8 mouse cellular contexts compared by ENCODE assay signal in genomic region chr8:20122067-20122925, GRCm38 (mm10).
DNase-seq lines count a peak whose midpoint lies in the region; ATAC-seq lines count a peak whose summit lies in the region.
"Not testable (repeated sequence)": the region's sequence is repeated elsewhere in the genome, so short reads cannot be mapped to it uniquely, and the experiment has no call there.

No protein-coding gene starts in this region.

- H3K4me3 ChIP-seq in hindbrain, embryonic 16.5 days (ENCODE audit: low read length): peak overlapping the region; percentile 52
- peak overlapping the region; percentile 15; the same call in 1 of the 2 replicates for H3K4me3 ChIP-seq in macrophage (ENCODE audit: inconsistent target)

- 6% methylated on average over 50 of the region's 72 CpGs for WGBS in hindbrain, embryonic 16.5 days
- 4% methylated on average over 43 of the region's 72 CpGs for WGBS in macrophage (ENCODE audit: missing documents)

- DNase-seq in WW6 (ENCODE audit: low read depth, low spot score): peak; percentile 94
- DNase-seq in cerebellum, postnatal 4 days (ENCODE audit: low spot score in 2 of 2): peak; percentile 100
- DNase-seq in gastrocnemius, adult 18-20 months (ENCODE audit: low spot score): peak; percentile 100
- DNase-seq in left cerebral cortex, adult 18-20 months (ENCODE audit: low spot score in 2 of 2): peak; percentile 100
- DNase-seq in right cerebral cortex, adult 18-20 months: peak; percentile 100
- DNase-seq in urinary bladder, postnatal 10 days (ENCODE audit: low spot score): peak; percentile 100

- H3K9me3 ChIP-seq in hindbrain, embryonic 16.5 days (ENCODE audit: control insufficient read depth, low read length): not testable (repeated sequence)

- H3K36me3 ChIP-seq in hindbrain, embryonic 16.5 days (ENCODE audit: control insufficient read depth, insufficient read depth, low read length); macrophage (ENCODE audit: inconsistent target): not testable (repeated sequence)

- ATAC-seq in hindbrain, embryonic 16.5 days: peak; percentile 100

- H3K4me1 ChIP-seq in hindbrain, embryonic 16.5 days (ENCODE audit: control insufficient read depth, insufficient read depth, low read depth, low read length): not testable (repeated sequence)

- H3K79me2 ChIP-seq in macrophage (ENCODE audit: inconsistent target): not testable (repeated sequence)

- H3K27ac ChIP-seq in hindbrain, embryonic 16.5 days (ENCODE audit: low read depth, low read length): peak overlapping the region; percentile 76
- H3K27ac ChIP-seq in macrophage: not testable (repeated sequence)

- peak overlapping the region; percentile 76 for H3K9ac ChIP-seq in hindbrain, embryonic 16.5 days (ENCODE audit: low read depth, low read length)

- H3K4me2 ChIP-seq in hindbrain, embryonic 16.5 days (ENCODE audit: low read length): not testable (repeated sequence)

- not testable (repeated sequence) for H3K27me3 ChIP-seq in hindbrain, embryonic 16.5 days (replicated peaks; ENCODE audit: control insufficient read depth, insufficient read depth, low read length)
